Mouse (Mus musculus) forebrain, embryonic 13.5 days (tissue): ENCODE measurements around the gene Pdzd2. TPM values are rescaled to one million over a fixed set of nuclear protein-coding genes. Genes with fewer than 3 reads are reported as not detected.
A peak's percentile ranks its signal among the peaks of the same experiment; 100 is the strongest.

Experiments used
- ATAC-seq: fragments of 200-750 bp; cut with Nextera tagmentation; 2 replicates; pipeline ENCODE4 v1.8.0; 2017
- H3K27ac ChIP-seq: fragments of 300-500 bp; sonication (generic); 2 replicates; pipeline ENCODE4 v1.5.1; 2015; ENCODE audit warnings: inconsistent platforms, mild to moderate bottlenecking, moderate library complexity
- H3K27me3 ChIP-seq: fragments of 300-500 bp; sonication (generic); 2 replicates; pipeline ENCODE4 v1.6.1; 2015; ENCODE audit warnings: mild to moderate bottlenecking, inconsistent platforms
- H3K36me3 ChIP-seq: fragments of 300-500 bp; sonication (generic); 2 replicates; pipeline ENCODE4 v1.6.1; 2015; ENCODE audit warnings: mild to moderate bottlenecking, inconsistent platforms; ENCODE audit not compliant: poor library complexity, severe bottlenecking
- H3K4me1 ChIP-seq: fragments of 300-500 bp; sonication (generic); 2 replicates; pipeline ENCODE4 v1.6.1; 2015; ENCODE audit warnings: inconsistent platforms
- H3K4me2 ChIP-seq: fragments of 300-500 bp; sonication (generic); 2 replicates; pipeline ENCODE4 v1.6.1; 2015; ENCODE audit warnings: inconsistent platforms, mild to moderate bottlenecking, moderate library complexity
- H3K4me3 ChIP-seq: fragments of 300-500 bp; sonication (generic); 2 replicates; pipeline ENCODE4 v1.5.1; 2015; ENCODE audit warnings: mild to moderate bottlenecking, inconsistent platforms
- H3K9ac ChIP-seq: fragments of 300-500 bp; sonication (generic); 2 replicates; pipeline ENCODE4 v1.6.1; 2015; ENCODE audit warnings: mild to moderate bottlenecking, inconsistent platforms
- H3K9me3 ChIP-seq: fragments of 300-500 bp; sonication (generic); replicated peaks from 2 replicates; pipeline ENCODE4 v1.6.1; 2016; ENCODE audit warnings: inconsistent platforms
- WGBS: fragments of 180-500 bp; shearing (Covaris S2); methylation state at CpG from one replicate; pipeline ENCODE4 v1.1.7; 2015; 5-methylcytosine and 5-hydroxymethylcytosine counted together
- polyA plus RNA-seq: library from polyadenylated mRNA; unstranded; fragments of >200 nt; fragmentation: Nextera tagmentation; extraction: Ambion mirVana; gene quantifications from 2 replicates; pipeline ENCODE4 v1.2.1, GENCODE M21; 2015

Gene Pdzd2
- polyA plus RNA-seq, 1 experiment from 2014 or later: 5.5 TPM

DNA sequence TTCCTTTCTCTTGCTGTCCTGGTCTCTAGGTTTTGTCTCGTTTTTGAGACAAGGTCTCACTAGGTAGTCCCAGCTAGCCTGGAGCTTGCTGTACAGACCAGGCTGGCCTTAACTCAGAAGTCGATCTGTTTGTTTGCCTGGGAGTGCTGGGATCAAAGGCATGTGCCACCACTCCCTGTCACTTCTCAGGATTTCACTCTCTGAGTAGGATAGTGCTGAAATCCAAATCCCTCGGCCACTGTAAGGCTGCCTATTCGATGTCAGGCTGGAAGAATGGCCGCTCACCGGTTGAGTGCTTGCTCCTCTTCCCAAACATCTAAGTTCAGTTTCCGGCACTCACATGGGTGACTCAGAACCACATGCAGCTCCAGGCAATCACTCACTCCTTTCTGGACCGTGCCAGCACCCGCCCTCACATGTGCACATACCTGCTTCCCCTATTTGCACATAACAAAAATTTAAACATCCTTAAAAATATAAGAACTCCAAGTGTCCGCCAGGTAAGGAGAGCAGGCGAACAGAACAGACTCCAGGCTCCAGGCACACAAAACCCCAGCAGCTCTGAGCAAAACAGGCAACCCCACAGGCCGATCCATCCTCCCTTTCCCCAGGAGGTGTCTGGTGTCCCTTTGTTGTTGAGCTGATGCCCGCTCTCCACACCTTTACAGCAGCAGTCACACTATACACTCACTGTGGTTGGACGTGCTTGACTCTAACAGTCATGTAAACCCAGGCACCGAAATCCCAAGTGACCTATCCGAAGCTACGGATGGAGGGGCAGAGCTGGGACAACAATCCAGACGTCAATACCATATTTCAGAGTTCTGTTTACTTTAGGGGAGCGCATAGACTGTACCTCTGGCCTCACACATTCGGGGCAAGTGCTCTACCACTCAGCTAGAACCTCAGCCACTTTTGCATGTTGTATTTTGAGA lies 124.5 kb downstream of the Pdzd2 start:
- Histone ChIP-seq H3K9ac (no peak overlapping the region), H3K27me3 (no peaks in the 10 kb centered on the region), H3K9me3 (no peaks in the 10 kb centered on the region), H3K4me1 (no peaks in the 10 kb centered on the region), H3K27ac (no peak overlapping the region), H3K4me3 (no peak overlapping the region), H3K36me3 (no peaks in the 10 kb centered on the region), H3K4me2 (no peak overlapping the region)
- no peak for ATAC-seq
- 74% methylated on average over 20 of the region's 20 CpGs for WGBS

DNA sequence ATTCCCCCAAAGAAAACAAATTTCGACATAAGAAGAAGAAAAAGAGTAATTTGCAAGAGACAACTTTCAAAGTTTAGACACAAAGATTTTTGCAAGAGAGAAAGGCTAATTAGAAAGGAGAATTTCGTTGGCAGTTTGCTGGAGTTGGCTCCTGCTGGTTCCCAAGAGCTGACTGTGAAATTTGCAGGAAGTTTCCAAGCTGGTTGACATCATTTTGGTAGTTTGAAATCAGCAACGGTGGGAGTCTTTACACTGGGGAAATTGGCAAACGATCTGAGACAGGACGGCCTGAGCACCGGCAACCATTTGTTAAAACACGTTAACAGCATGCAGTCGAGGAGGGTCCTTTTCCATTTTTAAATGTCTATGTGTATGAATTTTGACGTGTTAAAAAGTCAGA lies 125.7 kb downstream of the Pdzd2 start:
- Histone ChIP-seq H3K27ac (no peak overlapping the region), H3K36me3 (no peaks in the 10 kb centered on the region), H3K4me1 (no peaks in the 10 kb centered on the region), H3K4me2 (no peak overlapping the region), H3K27me3 (no peaks in the 10 kb centered on the region), H3K9ac (no peak overlapping the region), H3K9me3 (no peaks in the 10 kb centered on the region), H3K4me3 (no peak overlapping the region)
- WGBS: 46% methylated on average over 9 of the region's 9 CpGs
- no peak for ATAC-seq

DNA sequence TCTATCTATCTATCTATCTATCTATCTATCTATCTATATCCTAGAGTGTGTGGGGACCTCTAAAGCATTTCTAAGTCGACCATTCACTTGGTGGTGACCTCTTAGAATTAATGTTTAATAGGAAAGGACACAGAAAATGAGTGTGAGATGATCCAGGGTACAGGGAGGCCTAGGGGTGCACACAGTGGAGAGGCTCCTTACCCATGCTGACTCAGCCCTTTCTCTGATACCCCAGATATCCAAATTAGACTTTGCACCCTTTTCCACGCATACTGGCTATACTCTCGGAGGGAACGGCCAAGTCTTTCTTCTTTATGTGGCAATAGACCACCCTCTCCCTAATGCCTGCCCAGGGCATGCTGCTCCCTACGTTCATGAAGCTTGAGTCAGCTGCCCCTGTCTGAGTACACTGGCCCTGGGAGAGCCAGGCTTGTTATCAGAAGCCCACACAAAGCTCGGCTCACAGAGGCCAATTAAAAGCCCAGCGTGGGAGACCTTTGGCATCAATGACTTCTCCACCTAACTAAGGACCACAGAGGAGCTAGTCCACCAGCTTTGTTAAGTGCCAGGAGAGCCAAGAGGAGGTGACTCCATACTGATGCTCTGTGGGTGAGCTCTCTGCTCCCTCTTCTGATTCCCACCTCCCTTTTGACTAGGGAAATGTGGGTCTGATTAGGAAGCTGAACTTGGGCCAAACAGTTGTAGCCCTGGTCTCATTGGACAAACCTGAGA lies 126.6 kb downstream of the Pdzd2 start:
- no peak for ATAC-seq
- Histone ChIP-seq H3K27ac (no peak overlapping the region), H3K9ac (no peak overlapping the region), H3K36me3 (no peaks in the 10 kb centered on the region), H3K4me1 (no peaks in the 10 kb centered on the region), H3K9me3 (no peaks in the 10 kb centered on the region), H3K27me3 (no peaks in the 10 kb centered on the region), H3K4me2 (no peak overlapping the region), H3K4me3 (no peak overlapping the region)
- 56% methylated on average over 7 of the region's 7 CpGs for WGBS

DNA sequence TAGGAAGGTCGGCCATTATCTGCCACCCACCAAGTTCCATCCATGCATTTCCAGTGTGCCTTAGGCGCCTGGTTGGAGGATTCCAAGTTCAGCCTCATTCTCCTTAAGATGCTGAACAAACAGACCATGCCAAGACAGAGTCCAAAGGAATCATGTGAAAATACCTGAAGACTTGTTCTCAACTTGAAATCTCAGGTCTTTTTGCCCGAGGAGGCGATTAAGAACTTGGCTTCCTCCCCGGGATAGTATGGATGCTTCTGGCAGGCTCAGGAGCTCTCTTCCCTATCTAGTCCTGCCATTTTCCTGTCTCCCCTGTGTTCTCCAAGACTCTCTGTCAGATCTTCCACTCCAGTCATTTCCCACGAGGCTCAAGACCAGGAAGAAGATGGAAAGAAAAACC lies 131.6 kb downstream of the Pdzd2 start:
- WGBS: 90% methylated on average over 6 of the region's 6 CpGs

GRCm38 (mm10) chr15:12606306-12606705 lies 133.4 kb downstream of the Pdzd2 start:
- ATAC-seq: no peak
- H3K9ac ChIP-seq: no peak overlapping the region
- no peaks in the 10 kb centered on the region for H3K9me3 ChIP-seq
- WGBS: 82% methylated on average over 9 of the region's 9 CpGs
- no peaks in the 10 kb centered on the region for H3K27me3 ChIP-seq
- no peak overlapping the region for H3K27ac ChIP-seq
- no peaks in the 10 kb centered on the region for H3K4me1 ChIP-seq
- H3K4me2 ChIP-seq: no peak overlapping the region
- no peaks in the 10 kb centered on the region for H3K36me3 ChIP-seq
- H3K4me3 ChIP-seq: no peak overlapping the region

More for the DNA sequence above, 131.6 kb downstream of the Pdzd2 start:
- no peaks in the 10 kb centered on the region for H3K4me1 ChIP-seq
- no peaks in the 10 kb centered on the region for H3K36me3 ChIP-seq
- H3K9ac ChIP-seq: no peak overlapping the region
- no peak overlapping the region for H3K4me3 ChIP-seq
- H3K4me2 ChIP-seq: no peak overlapping the region
- no peaks in the 10 kb centered on the region for H3K9me3 ChIP-seq
- H3K27ac ChIP-seq: no peak overlapping the region
- ATAC-seq: no peak
- H3K27me3 ChIP-seq: no peaks in the 10 kb centered on the region

- Histone ChIP-seq H3K4me2 (no peak overlapping the region), H3K9me3 (no peaks in the 10 kb centered on the region)
- WGBS: 86% methylated on average over 10 of the region's 10 CpGs
These were observed 134.3 kb downstream of the Pdzd2 start for GRCm38 (mm10) chr15:12605239-12605993.

DNA sequence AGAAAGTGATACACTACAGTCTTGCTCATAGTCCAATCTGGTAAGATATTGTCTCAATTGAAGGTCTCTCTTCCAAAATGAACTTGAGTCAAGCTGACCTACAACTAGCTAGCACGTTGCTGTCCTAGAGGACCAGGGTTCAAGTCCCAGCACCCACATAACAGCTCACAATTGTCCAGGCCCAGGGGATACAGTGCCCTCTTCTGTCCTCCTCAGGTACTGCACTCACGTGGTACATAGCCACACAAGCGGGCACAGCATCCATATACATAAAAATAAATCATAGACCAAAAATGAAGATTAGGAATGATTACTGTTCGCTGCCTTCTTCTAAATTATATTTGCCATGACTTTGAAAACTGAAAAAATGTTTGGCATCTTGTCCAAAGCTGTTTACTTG lies 136.1 kb downstream of the Pdzd2 start:
- H3K9ac ChIP-seq: no peak overlapping the region
- WGBS: 92% methylated on average over 4 of the region's 4 CpGs
- no peak overlapping the region for H3K4me3 ChIP-seq
- no peaks in the 10 kb centered on the region for H3K36me3 ChIP-seq
- H3K4me2 ChIP-seq: no peak overlapping the region
- no peaks in the 10 kb centered on the region for H3K9me3 ChIP-seq
- no peaks in the 10 kb centered on the region for H3K27me3 ChIP-seq
- no peak for ATAC-seq
- H3K4me1 ChIP-seq: no peaks in the 10 kb centered on the region
- H3K27ac ChIP-seq: no peak overlapping the region

More at GRCm38 (mm10) chr15:12605239-12605993, 134.3 kb downstream of the Pdzd2 start:
- no peaks in the 10 kb centered on the region for H3K4me1 ChIP-seq
- no peak overlapping the region for H3K27ac ChIP-seq
- H3K4me3 ChIP-seq: no peak overlapping the region
- ATAC-seq: no peak
- no peak overlapping the region for H3K9ac ChIP-seq
- H3K36me3 ChIP-seq: no peaks in the 10 kb centered on the region
- no peaks in the 10 kb centered on the region for H3K27me3 ChIP-seq

DNA sequence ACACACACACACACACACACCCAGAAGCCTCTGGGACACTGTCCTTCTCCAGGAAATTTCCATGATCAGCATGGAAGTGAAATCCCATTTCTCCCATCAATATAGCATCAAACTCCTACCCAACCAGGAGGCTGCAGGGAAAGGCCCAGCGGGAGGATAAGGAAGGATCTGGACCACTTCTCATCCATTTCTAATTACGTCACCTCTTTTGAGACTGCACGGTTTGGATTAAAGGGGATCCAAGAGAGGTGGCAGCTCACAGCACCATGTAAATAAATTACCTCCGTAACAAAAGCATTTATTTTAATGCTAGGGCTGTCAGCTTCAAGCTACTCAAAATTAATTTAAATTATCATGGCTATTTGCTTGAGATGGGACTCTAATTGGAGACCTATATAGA lies 146.6 kb downstream of the Pdzd2 start:
- Histone ChIP-seq H3K36me3 (no peaks in the 10 kb centered on the region), H3K4me3 (no peak overlapping the region), H3K9me3 (no peaks in the 10 kb centered on the region), H3K4me2 (no peak overlapping the region), H3K4me1 (no peaks in the 10 kb centered on the region), H3K9ac (no peak overlapping the region), H3K27ac (no peak overlapping the region), H3K27me3 (no peaks in the 10 kb centered on the region)
- 63% methylated on average over 4 of the region's 4 CpGs for WGBS
- ATAC-seq: no peak

DNA sequence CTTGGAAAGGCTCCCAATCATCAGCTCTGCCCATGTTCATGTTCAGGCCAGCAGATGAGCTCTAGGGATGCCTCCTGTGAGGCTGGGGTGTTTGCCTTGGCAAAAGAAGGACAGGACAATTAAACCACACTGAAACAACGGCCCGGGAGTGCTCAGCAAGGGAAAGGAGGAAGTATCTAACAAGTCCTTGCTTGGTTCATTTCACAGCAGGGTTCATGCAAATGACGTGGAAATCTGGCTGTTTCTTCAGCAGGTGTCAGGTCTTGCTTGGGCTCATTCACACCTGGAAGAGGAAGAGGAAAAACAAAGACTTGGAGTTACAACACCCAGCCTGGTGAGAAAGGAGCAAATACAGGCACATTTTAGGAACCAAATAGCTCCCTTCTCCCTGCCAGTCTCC lies 147.1 kb downstream of the Pdzd2 start:
- 61% methylated on average over 3 of the region's 3 CpGs for WGBS
- no peaks in the 10 kb centered on the region for H3K9me3 ChIP-seq
- no peak overlapping the region for H3K27ac ChIP-seq
- H3K36me3 ChIP-seq: no peaks in the 10 kb centered on the region
- H3K4me1 ChIP-seq: no peaks in the 10 kb centered on the region
- H3K9ac ChIP-seq: no peak overlapping the region
- H3K4me2 ChIP-seq: no peak overlapping the region
- no peak overlapping the region for H3K4me3 ChIP-seq
- no peaks in the 10 kb centered on the region for H3K27me3 ChIP-seq
- no peak for ATAC-seq

DNA sequence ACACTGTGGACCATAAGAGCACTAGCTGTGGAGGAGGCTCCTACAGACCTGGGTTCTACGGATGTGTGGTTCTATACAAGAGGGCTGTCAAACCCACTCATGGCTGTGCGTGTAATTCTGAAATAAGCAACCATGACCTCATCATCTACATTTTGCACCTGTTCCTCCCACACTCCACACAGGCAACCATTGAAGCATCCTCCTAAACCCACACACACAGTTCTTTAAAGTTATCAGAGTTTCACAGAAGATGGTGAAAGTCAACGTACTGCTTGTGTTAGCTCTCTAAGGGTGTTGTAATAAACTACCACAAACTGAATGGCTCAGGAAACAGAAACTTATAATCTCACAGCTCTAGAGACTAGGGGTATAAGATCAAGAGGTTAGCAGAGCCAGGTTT lies 151.1 kb downstream of the Pdzd2 start:
- no peaks in the 10 kb centered on the region for H3K4me1 ChIP-seq
- no peak overlapping the region for H3K9ac ChIP-seq
- H3K4me2 ChIP-seq: no peak overlapping the region
- H3K36me3 ChIP-seq: no peaks in the 10 kb centered on the region
- H3K4me3 ChIP-seq: no peak overlapping the region
- no peaks in the 10 kb centered on the region for H3K9me3 ChIP-seq
- H3K27me3 ChIP-seq: no peaks in the 10 kb centered on the region
- H3K27ac ChIP-seq: no peak overlapping the region
- no peak for ATAC-seq
- 92% methylated on average over 3 of the region's 3 CpGs for WGBS

GRCm38 (mm10) chr15:12586852-12587424 lies 152.8 kb downstream of the Pdzd2 start:
- Histone ChIP-seq H3K9me3 (no peaks in the 10 kb centered on the region), H3K9ac (no peak overlapping the region), H3K27ac (no peak overlapping the region), H3K27me3 (no peaks in the 10 kb centered on the region), H3K36me3 (no peaks in the 10 kb centered on the region), H3K4me1 (no peaks in the 10 kb centered on the region), H3K4me3 (no peak overlapping the region), H3K4me2 (no peak overlapping the region)
- whole genome bisulfite sequencing: 76% methylated on average over 4 of the region's 4 CpGs
- ATAC-seq: 0 out of 2 replicates have a peak, but pooled peaks have one; percentile 28
